Mouse (Mus musculus) olfactory bulb, adult 2 months (tissue): ENCODE results near the gene Lipe.

Experiments used
- CTCF ChIP-seq: fragments of 200-500 bp; IDR thresholded peaks from 2 replicates; pipeline ENCODE4 v1.5.1; 2012; ENCODE audit warnings: low read depth, mild to moderate bottlenecking, low read length, moderate library complexity; ENCODE audit not compliant: insufficient read depth
- POLR2A ChIP-seq: fragments of 200-500 bp; IDR thresholded peaks from 2 replicates; pipeline ENCODE4 v1.6.1; 2012; ENCODE audit warnings: mild to moderate bottlenecking, low read depth, low read length, moderate library complexity; ENCODE audit not compliant: insufficient read depth

DNA sequence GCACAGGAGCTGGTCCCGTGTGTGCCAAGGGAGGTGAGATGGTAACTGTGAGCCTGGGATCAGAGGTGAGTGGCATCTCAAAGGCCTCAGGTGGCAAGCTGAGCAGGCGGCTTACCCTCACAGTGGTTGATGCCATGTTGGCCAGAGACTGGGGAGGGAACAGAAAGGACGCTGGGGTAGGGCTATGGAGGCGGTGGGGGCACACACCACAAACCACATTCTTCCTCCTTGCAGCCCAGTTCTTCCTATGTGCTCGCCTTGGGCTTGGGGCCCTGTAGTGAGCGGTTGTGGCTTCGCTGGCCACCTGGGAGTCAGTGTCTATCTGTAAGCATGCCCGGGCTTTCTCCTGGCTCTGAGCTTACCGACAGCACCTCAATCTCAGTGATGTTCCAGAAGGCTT lies 13.7 kb downstream of the Lipe start:
- TF ChIP-seq CTCF, result no peak
- TF ChIP-seq POLR2A, result no peak
